Mouse (Mus musculus): ENCODE measurements at regions not wholly inside any gene's neighbourhood (a gene's known extent, or its start where the extent isn't known, plus 50 kb on each side); places are given as distances from the start of the nearest gene placed in this dataset.

DNA sequence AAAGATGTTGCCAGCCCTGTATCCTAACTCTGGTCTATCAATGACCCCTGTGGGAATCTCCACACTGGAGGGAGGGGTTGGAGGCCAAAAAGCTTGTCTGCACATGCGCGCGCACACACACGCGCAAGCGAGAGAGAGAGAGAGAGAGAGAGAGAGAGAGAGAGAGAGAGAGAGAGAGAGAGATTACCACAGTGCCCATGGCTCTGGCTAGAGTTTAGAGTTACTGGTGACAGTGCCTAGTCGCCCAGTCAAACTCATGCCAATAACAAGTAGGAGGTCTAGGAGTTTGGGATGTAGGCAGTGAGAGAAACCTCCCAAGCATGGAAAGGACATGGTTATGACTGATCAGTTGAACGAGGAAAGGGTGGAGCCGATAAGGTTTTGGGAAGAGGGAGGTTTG, 86.6 kb upstream of the Mef2a start:
- no peak for TF ChIP-seq EP300 (IDR thresholded peaks at IDR 0.05; ENCODE audit: low read depth)
- no peak for TF ChIP-seq CTCF (IDR thresholded peaks at IDR 0.05; ENCODE audit: low read depth)

All from liver, embryonic 14.5 days (tissue).